Mouse (Mus musculus) G1E (cell line): ENCODE data around the gene Serp1.

Experiments used
- CTCF ChIP-seq: IDR thresholded peaks from 2 replicates; pipeline ENCODE4 v1.5.1; 2012; ENCODE audit warnings: low read depth, low read length, inconsistent platforms, mixed read lengths
- GATA1 ChIP-seq: IDR thresholded peaks from 2 replicates; pipeline ENCODE4 v1.6.1; 2012; ENCODE audit warnings: borderline replicate concordance, low read length, inconsistent platforms, mixed read lengths

- TF ChIP-seq CTCF (no peak), GATA1 (no peak)
Observed at GRCm38 (mm10) chr3:58524246-58524645, 1.4 kb downstream of the Serp1 start.
